Mouse (Mus musculus): Measurements from ENCODE around the gene Ankib1. TPM values are rescaled to one million over a fixed set of nuclear protein-coding genes. Genes with fewer than 3 reads are reported as not detected.
A peak's percentile ranks its signal among the peaks of the same experiment; 100 is the strongest.

The Ankib1 gene
- polyA plus RNA-seq, 1 experiment from 2014 or later = 11.5 TPM

DNA sequence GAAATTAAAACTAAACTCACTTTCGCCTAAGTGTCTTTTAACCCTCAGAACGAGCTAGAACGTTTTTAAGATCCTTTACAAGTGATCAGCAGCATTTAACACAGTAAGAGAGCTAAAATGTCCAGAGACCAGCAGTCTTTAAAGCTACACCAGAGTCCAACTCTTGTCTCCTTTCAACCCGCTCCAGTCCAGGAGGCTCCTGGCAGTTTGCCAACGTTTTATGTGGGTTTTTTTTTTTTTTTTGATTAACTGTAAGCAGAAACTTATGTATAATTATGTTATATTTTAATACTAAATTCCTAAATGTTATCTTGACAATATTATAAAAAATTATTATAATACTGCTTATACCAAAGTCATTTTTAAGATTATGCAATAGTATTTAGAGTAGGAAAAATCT lies 73.9 kb downstream of the Ankib1 start:
- no peak overlapping the region for H3K4me3 ChIP-seq (ENCODE audit: low read length)
- no peak overlapping the region for H3K4me2 ChIP-seq (replicated peaks; ENCODE audit: low read depth, low read length)
- no peaks in the 10 kb centered on the region for H3K27me3 ChIP-seq (ENCODE audit: insufficient read depth, low read length)
- WGBS = 76% methylated on average over 5 of the region's 5 CpGs
- ATAC-seq (ENCODE audit: low FRiP score, low TSS enrichment) = no peak
- no peaks in the 10 kb centered on the region for H3K9me3 ChIP-seq (ENCODE audit: low read length)
- peaks cover 7% of the 10 kb centered on the region; the same call in 1 of the 2 replicates for H3K36me3 ChIP-seq (ENCODE audit: insufficient read depth, low read length)
- H3K9ac ChIP-seq (replicated peaks; ENCODE audit: low read length) = no peak overlapping the region
- H3K4me1 ChIP-seq (ENCODE audit: insufficient read depth, low read length) = no peaks in the 10 kb centered on the region
- no peak overlapping the region for H3K27ac ChIP-seq (ENCODE audit: low read length)

GRCm38 (mm10) chr5:3725491-3725890 lies 77.2 kb downstream of the Ankib1 start:
- WGBS = 79% methylated on average over 1 of the region's 1 CpGs
- H3K4me1 ChIP-seq (ENCODE audit: insufficient read depth, low read length) = no peaks in the 10 kb centered on the region
- H3K27me3 ChIP-seq (ENCODE audit: insufficient read depth, low read length) = no peaks in the 10 kb centered on the region
- no peak overlapping the region for H3K4me2 ChIP-seq (replicated peaks; ENCODE audit: low read depth, low read length)
- no peak for ATAC-seq (ENCODE audit: low FRiP score, low TSS enrichment)
- no peak overlapping the region for H3K9ac ChIP-seq (replicated peaks; ENCODE audit: low read length)
- H3K4me3 ChIP-seq (ENCODE audit: low read length) = no peak overlapping the region
- no peaks in the 10 kb centered on the region for H3K9me3 ChIP-seq (ENCODE audit: low read length)
- no peak overlapping the region for H3K27ac ChIP-seq (ENCODE audit: low read length)
- 0 out of 2 replicates have a peak, but pooled peaks cover 9% of the 10 kb centered on the region for H3K36me3 ChIP-seq (ENCODE audit: insufficient read depth, low read length)

GRCm38 (mm10) chr5:3723415-3723814 lies 79.3 kb downstream of the Ankib1 start:
- no peaks in the 10 kb centered on the region for H3K4me1 ChIP-seq (ENCODE audit: insufficient read depth, low read length)
- H3K27me3 ChIP-seq (ENCODE audit: insufficient read depth, low read length) = no peaks in the 10 kb centered on the region
- no peak overlapping the region for H3K4me2 ChIP-seq (replicated peaks; ENCODE audit: low read depth, low read length)
- H3K4me3 ChIP-seq (ENCODE audit: low read length) = no peak overlapping the region
- WGBS = 85% methylated on average over 2 of the region's 2 CpGs
- H3K9me3 ChIP-seq (ENCODE audit: low read length) = no peaks in the 10 kb centered on the region
- no peak overlapping the region for H3K9ac ChIP-seq (replicated peaks; ENCODE audit: low read length)
- ATAC-seq (ENCODE audit: low FRiP score, low TSS enrichment) = no peak
- H3K36me3 ChIP-seq (ENCODE audit: insufficient read depth, low read length) = peaks cover 15% of the 10 kb centered on the region; the same call in 1 of the 2 replicates
- H3K27ac ChIP-seq (ENCODE audit: low read length) = no peak overlapping the region

- H3K27ac ChIP-seq (ENCODE audit: low read length) = no peak overlapping the region
- no peak overlapping the region for H3K4me3 ChIP-seq (ENCODE audit: low read length)
- WGBS = 100% methylated on average over 2 of the region's 2 CpGs
- H3K9ac ChIP-seq (replicated peaks; ENCODE audit: low read length) = no peak overlapping the region
- H3K9me3 ChIP-seq (ENCODE audit: low read length) = no peaks in the 10 kb centered on the region
- no peak for ATAC-seq (ENCODE audit: low FRiP score, low TSS enrichment)
- no peak overlapping the region for H3K4me2 ChIP-seq (replicated peaks; ENCODE audit: low read depth, low read length)
- no peaks in the 10 kb centered on the region for H3K4me1 ChIP-seq (ENCODE audit: insufficient read depth, low read length)
- peaks cover 15% of the 10 kb centered on the region; the same call in 1 of the 2 replicates for H3K36me3 ChIP-seq (ENCODE audit: insufficient read depth, low read length)
- no peaks in the 10 kb centered on the region for H3K27me3 ChIP-seq (ENCODE audit: insufficient read depth, low read length)
Measured at GRCm38 (mm10) chr5:3722873-3723272, 79.9 kb downstream of the Ankib1 start.

- no peaks in the 10 kb centered on the region for H3K4me1 ChIP-seq (ENCODE audit: insufficient read depth, low read length)
- ATAC-seq (ENCODE audit: low FRiP score, low TSS enrichment) = no peak
- H3K4me2 ChIP-seq (replicated peaks; ENCODE audit: low read depth, low read length) = no peak overlapping the region
- peaks cover 20% of the 10 kb centered on the region; the same call in 1 of the 2 replicates for H3K36me3 ChIP-seq (ENCODE audit: insufficient read depth, low read length)
- H3K9ac ChIP-seq (replicated peaks; ENCODE audit: low read length) = no peak overlapping the region
- H3K4me3 ChIP-seq (ENCODE audit: low read length) = no peak overlapping the region
- H3K9me3 ChIP-seq (ENCODE audit: low read length) = no peaks in the 10 kb centered on the region
- H3K27ac ChIP-seq (ENCODE audit: low read length) = no peak overlapping the region
- WGBS = 96% methylated on average over 4 of the region's 4 CpGs
- H3K27me3 ChIP-seq (ENCODE audit: insufficient read depth, low read length) = no peaks in the 10 kb centered on the region
Measured at GRCm38 (mm10) chr5:3719371-3719770, 83.4 kb downstream of the Ankib1 start.

GRCm38 (mm10) chr5:3715800-3716199 lies 86.9 kb downstream of the Ankib1 start:
- H3K27me3 ChIP-seq (ENCODE audit: insufficient read depth, low read length) = no peaks in the 10 kb centered on the region
- H3K4me2 ChIP-seq (replicated peaks; ENCODE audit: low read depth, low read length) = no peak overlapping the region
- WGBS = 96% methylated on average over 5 of the region's 5 CpGs
- ATAC-seq (ENCODE audit: low FRiP score, low TSS enrichment) = no peak
- H3K4me3 ChIP-seq (ENCODE audit: low read length) = no peak overlapping the region
- H3K27ac ChIP-seq (ENCODE audit: low read length) = no peak overlapping the region
- H3K36me3 ChIP-seq (ENCODE audit: insufficient read depth, low read length) = peaks cover 17% of the 10 kb centered on the region; the same call in 1 of the 2 replicates
- no peaks in the 10 kb centered on the region for H3K4me1 ChIP-seq (ENCODE audit: insufficient read depth, low read length)
- H3K9me3 ChIP-seq (ENCODE audit: low read length) = no peaks in the 10 kb centered on the region
- no peak overlapping the region for H3K9ac ChIP-seq (replicated peaks; ENCODE audit: low read length)

- Histone ChIP-seq H3K9ac (replicated peaks; ENCODE audit: low read length) (no peak overlapping the region), H3K27ac (ENCODE audit: low read length) (no peak overlapping the region), H3K36me3 (ENCODE audit: insufficient read depth, low read length) (peaks cover 12% of the 10 kb centered on the region), H3K4me2 (replicated peaks; ENCODE audit: low read depth, low read length) (no peak overlapping the region), H3K9me3 (ENCODE audit: low read length) (no peaks in the 10 kb centered on the region), H3K27me3 (ENCODE audit: insufficient read depth, low read length) (no peaks in the 10 kb centered on the region), H3K4me1 (ENCODE audit: insufficient read depth, low read length) (no peaks in the 10 kb centered on the region), H3K4me3 (ENCODE audit: low read length) (no peak overlapping the region)
- ATAC-seq (ENCODE audit: low FRiP score, low TSS enrichment) = peak; percentile 67
- WGBS = 43% methylated on average over 4 of the region's 4 CpGs
Measured at GRCm38 (mm10) chr5:3702180-3702579, 100.5 kb downstream of the Ankib1 start.

DNA sequence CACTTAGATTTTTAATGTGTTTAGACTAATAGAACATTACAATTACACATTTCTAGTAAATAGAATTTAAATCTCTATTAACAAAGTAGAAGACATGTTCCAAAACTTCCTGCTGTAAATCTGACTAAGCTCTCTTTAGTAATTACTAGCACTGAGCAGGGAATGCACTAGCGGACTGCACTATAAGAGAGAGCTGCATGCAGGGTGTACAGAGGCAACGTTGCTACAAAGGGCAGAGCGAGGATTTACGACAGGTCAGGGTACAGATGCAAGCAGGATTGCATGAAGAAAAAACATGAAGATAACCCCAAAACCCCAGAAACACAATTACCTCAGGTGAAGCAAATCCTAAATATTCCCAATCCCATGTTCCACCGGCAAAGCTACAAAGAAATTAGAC lies 102.7 kb downstream of the Ankib1 start:
- H3K4me3 ChIP-seq (ENCODE audit: low read length) = no peak overlapping the region
- 82% methylated on average over 5 of the region's 5 CpGs for WGBS
- no peak overlapping the region for H3K9ac ChIP-seq (replicated peaks; ENCODE audit: low read length)
- H3K27ac ChIP-seq (ENCODE audit: low read length) = no peak overlapping the region
- peaks cover 7% of the 10 kb centered on the region for H3K36me3 ChIP-seq (ENCODE audit: insufficient read depth, low read length)
- ATAC-seq (ENCODE audit: low FRiP score, low TSS enrichment) = no peak
- H3K4me1 ChIP-seq (ENCODE audit: insufficient read depth, low read length) = no peaks in the 10 kb centered on the region
- H3K4me2 ChIP-seq (replicated peaks; ENCODE audit: low read depth, low read length) = no peak overlapping the region
- no peaks in the 10 kb centered on the region for H3K27me3 ChIP-seq (ENCODE audit: insufficient read depth, low read length)
- H3K9me3 ChIP-seq (ENCODE audit: low read length) = no peaks in the 10 kb centered on the region

- Histone ChIP-seq H3K27me3 (ENCODE audit: insufficient read depth, low read length) (no peaks in the 10 kb centered on the region), H3K4me1 (ENCODE audit: insufficient read depth, low read length) (no peaks in the 10 kb centered on the region), H3K9me3 (ENCODE audit: low read length) (no peaks in the 10 kb centered on the region), H3K9ac (replicated peaks; ENCODE audit: low read length) (no peak overlapping the region), H3K4me3 (ENCODE audit: low read length) (no peak overlapping the region), H3K27ac (ENCODE audit: low read length) (no peak overlapping the region), H3K4me2 (replicated peaks; ENCODE audit: low read depth, low read length) (no peak overlapping the region), H3K36me3 (ENCODE audit: insufficient read depth, low read length) (peaks cover 22% of the 10 kb centered on the region)
- WGBS = 89% methylated on average over 3 of the region's 3 CpGs
- no peak for ATAC-seq (ENCODE audit: low FRiP score, low TSS enrichment)
Measured at GRCm38 (mm10) chr5:3696031-3696430, 106.7 kb downstream of the Ankib1 start.

- H3K4me2 ChIP-seq (replicated peaks; ENCODE audit: low read depth, low read length) = no peak overlapping the region
- no peaks in the 10 kb centered on the region for H3K9me3 ChIP-seq (ENCODE audit: low read length)
- no peak for ATAC-seq (ENCODE audit: low FRiP score, low TSS enrichment)
- no peak overlapping the region for H3K27ac ChIP-seq (ENCODE audit: low read length)
- H3K4me1 ChIP-seq (ENCODE audit: insufficient read depth, low read length) = no peaks in the 10 kb centered on the region
- no peak overlapping the region for H3K9ac ChIP-seq (replicated peaks; ENCODE audit: low read length)
- H3K27me3 ChIP-seq (ENCODE audit: insufficient read depth, low read length) = no peaks in the 10 kb centered on the region
- no peak overlapping the region for H3K4me3 ChIP-seq (ENCODE audit: low read length)
- H3K36me3 ChIP-seq (ENCODE audit: insufficient read depth, low read length) = peaks cover 22% of the 10 kb centered on the region
- WGBS = 87% methylated on average over 4 of the region's 4 CpGs
Measured at GRCm38 (mm10) chr5:3695191-3695590, 107.5 kb downstream of the Ankib1 start.
